Mouse (Mus musculus) intestine, embryonic 15.5 days (tissue): ENCODE results near the gene Btbd35f13. TPM values are rescaled to one million over a fixed set of nuclear protein-coding genes. Genes with fewer than 3 reads are reported as not detected.
"Not testable (repeated sequence)": the region's sequence is repeated elsewhere in the genome, so short reads cannot be mapped to it uniquely, and the experiment has no call there.

Experiments used
- ATAC-seq: fragments of 200-750 bp; cut with Nextera tagmentation; 2 replicates; pipeline ENCODE4 v1.8.0; 2017; ENCODE audit warnings: moderate TSS enrichment, moderate library complexity
- H3K27ac ChIP-seq: fragments of 300-500 bp; sonication (generic); 2 replicates; pipeline ENCODE4 v1.5.1; 2015; ENCODE audit warnings: mild to moderate bottlenecking, inconsistent platforms
- H3K27me3 ChIP-seq: fragments of 300-500 bp; sonication (generic); replicated peaks from 2 replicates; pipeline ENCODE4 v1.6.1; 2015; ENCODE audit warnings: inconsistent platforms
- H3K36me3 ChIP-seq: fragments of 300-500 bp; sonication (generic); 2 replicates; pipeline ENCODE4 v1.6.1; 2015; ENCODE audit warnings: inconsistent platforms
- H3K4me1 ChIP-seq: fragments of 300-500 bp; sonication (generic); replicated peaks from 2 replicates; pipeline ENCODE4 v1.6.1; 2015; ENCODE audit warnings: inconsistent platforms
- H3K4me2 ChIP-seq: fragments of 300-500 bp; sonication (generic); replicated peaks from 2 replicates; pipeline ENCODE4 v1.6.1; 2015; ENCODE audit warnings: mild to moderate bottlenecking, inconsistent platforms
- H3K4me3 ChIP-seq: fragments of 300-500 bp; sonication (generic); replicated peaks from 2 replicates; pipeline ENCODE4 v1.5.1; 2015; ENCODE audit warnings: inconsistent platforms
- H3K9ac ChIP-seq: fragments of 300-500 bp; sonication (generic); 2 replicates; pipeline ENCODE4 v1.6.1; 2015; ENCODE audit warnings: inconsistent platforms
- H3K9me3 ChIP-seq: fragments of 300-500 bp; sonication (generic); 2 replicates; pipeline ENCODE4 v1.6.1; 2016; ENCODE audit warnings: inconsistent platforms
- WGBS: fragments of 180-500 bp; shearing (Covaris S2); methylation state at CpG from one replicate; pipeline ENCODE4 v1.1.7; 2015; 5-methylcytosine and 5-hydroxymethylcytosine counted together
- polyA plus RNA-seq: library from polyadenylated mRNA; unstranded; fragments of >200 nt; fragmentation: Nextera tagmentation; extraction: Ambion mirVana; gene quantifications from 2 replicates; pipeline ENCODE4 v1.2.1, GENCODE M21; 2015

Btbd35f13 gene
- polyA plus RNA-seq, result not detected in 2 replicates

DNA sequence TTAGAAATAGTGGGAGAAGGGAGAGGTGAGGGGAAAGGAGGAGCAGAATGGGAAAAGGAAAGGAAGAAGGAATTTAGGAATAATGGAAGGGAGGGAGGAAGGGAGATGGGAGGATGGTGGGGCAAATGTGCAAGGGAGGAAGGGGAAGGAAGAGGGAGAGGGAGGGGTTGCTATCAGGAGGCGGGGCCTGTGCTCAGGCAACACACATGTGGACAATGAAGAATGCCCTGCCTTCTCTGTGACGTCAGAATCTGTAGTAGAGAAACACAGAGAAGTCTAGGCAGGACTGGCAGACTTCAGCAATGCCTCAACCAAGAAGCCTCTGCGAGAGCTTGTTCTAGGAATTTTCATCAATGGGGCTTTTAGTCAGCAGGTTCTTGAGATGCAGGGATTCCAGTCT, at the start of gene Btbd35f13:
TSS of gene Btbd35f13 (plus strand) at position 301 of the 400 bp plus-strand sequence.
- not testable (repeated sequence) for H3K4me1 ChIP-seq, H3K27me3 ChIP-seq, H3K36me3 ChIP-seq, H3K4me2 ChIP-seq, H3K9ac ChIP-seq, H3K4me3 ChIP-seq, H3K27ac ChIP-seq, ATAC-seq, H3K9me3 ChIP-seq
- whole genome bisulfite sequencing, result 64% methylated on average over 3 of the region's 3 CpGs

DNA sequence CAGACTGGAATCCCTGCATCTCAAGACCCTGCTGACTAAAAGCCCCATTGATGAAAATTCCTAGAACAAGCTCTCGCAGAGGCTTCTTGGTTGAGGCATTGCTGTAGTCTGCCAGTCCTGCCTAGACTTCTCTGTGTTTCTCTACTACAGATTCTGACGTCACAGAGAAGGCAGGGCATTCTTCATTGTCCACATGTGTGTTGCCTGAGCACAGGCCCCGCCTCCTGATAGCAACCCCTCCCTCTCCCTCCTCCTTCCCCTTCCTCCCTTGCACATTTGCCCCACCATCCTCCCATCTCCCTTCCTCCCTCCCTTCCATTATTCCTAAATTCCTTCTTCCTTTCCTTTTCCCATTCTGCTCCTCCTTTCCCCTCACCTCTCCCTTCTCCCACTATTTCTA, 45.3 kb downstream of the Btbd35f13 start, which contains the start of gene Btbd35f14:
TSS of gene Btbd35f14 (minus strand) at position 101 of the 400 bp plus-strand sequence.
- not testable (repeated sequence) for H3K36me3 ChIP-seq, H3K4me2 ChIP-seq, H3K9me3 ChIP-seq, H3K4me1 ChIP-seq, H3K27ac ChIP-seq, H3K4me3 ChIP-seq, ATAC-seq, H3K9ac ChIP-seq, H3K27me3 ChIP-seq
- WGBS, result no CpG with 5 or more reads among the region's 3 CpGs

Other genes with a start within 250 kb of the Btbd35f13 start
- gene Btbd35f15, start 79.9 kb upstream of the Btbd35f13 start, polyA plus RNA-seq, result not detected in 2 replicates
- gene Btbd35f14, start 45.2 kb downstream of the Btbd35f13 start, polyA plus RNA-seq, result not detected in 2 replicates